Mouse (Mus musculus): ENCODE data around the gene Gm45713.
A peak's percentile ranks its signal among the peaks of the same experiment; 100 is the strongest.

DNA sequence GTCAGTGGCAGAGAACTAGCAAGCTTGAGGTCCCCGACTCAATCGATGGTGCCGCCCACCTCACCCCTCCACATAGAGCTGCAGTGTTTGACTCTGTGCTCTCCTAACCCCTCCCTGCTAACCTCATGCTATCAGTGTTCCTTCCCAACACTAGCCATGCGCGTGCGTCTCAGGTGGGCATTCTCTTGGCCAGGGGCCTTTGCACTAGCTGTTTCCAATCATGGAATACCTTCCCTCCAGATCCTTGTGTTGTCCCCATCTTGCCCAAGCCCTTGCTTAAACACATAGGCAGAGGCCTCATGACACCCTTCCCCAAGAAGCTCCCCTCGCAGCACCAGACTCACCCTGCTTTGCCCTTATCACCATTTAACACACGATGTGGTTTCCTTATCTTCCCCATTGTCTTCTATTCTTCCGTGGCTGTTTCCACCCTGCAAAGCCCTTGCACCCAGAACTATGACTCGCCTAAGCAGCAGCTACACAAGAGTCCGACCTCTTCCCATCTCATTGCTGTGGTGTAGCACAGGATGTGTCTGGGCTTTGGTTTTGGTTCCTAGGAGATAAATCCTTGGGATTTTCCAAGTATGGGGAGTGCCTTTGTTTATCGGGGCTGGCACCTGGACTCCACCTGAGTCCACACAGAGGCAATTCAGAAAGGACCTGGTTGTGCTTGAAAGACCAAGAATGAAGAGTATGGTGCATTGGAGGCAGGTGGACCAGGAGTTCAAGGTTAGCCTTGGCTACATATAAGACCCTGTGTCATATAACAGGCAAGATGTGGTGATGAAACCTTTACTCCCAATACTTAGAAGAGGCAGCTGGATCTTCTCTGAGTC, 1.4 kb upstream of the Gm45713 start:
- TF ChIP-seq GATA1 (IDR thresholded peaks at IDR 0.05; ENCODE audit: borderline replicate concordance, low read length) (peak; percentile 98), FLI1 (IDR thresholded peaks at IDR 0.05; ENCODE audit: low read length) (0 out of 2 replicates have a peak, but pooled peaks have one; percentile 33)

Measured in megakaryocyte, embryonic 14.5 days (primary cell).